Mouse (Mus musculus): ENCODE measurements around the gene Slc27a4. TPM values are rescaled to one million over a fixed set of nuclear protein-coding genes. Genes with fewer than 3 reads are reported as not detected.
"Not testable (repeated sequence)": the region's sequence is repeated elsewhere in the genome, so short reads cannot be mapped to it uniquely, and the experiment has no call there.

Slc27a4 gene
- 14.8 and 15.6 TPM in 2 replicates for polyA plus RNA-seq (2015; fragmentation: Nextera tagmentation; extraction: Ambion mirVana)

GRCm38 (mm10) chr2:29802075-29802826 is at the start of gene Slc27a4:
TSS of gene Slc27a4 (plus strand) at chr2:29802634.
- no peaks in the 10 kb centered on the region for H3K9me3 ChIP-seq
- peaks cover 14% of the 10 kb centered on the region for H3K4me1 ChIP-seq
- H3K4me2 ChIP-seq (replicated peaks), result peak within 1 kb of the TSS; percentile 85
- ATAC-seq (ENCODE audit: low FRiP score, low read depth), result peak; percentile 98
- H3K9ac ChIP-seq, result peak within 1 kb of the TSS; percentile 88
- 5% methylated on average over 28 of the region's 28 CpGs for WGBS
- no peaks in the 10 kb centered on the region for H3K27me3 ChIP-seq
- H3K4me3 ChIP-seq, result peak within 1 kb of the TSS; percentile 89
- H3K36me3 ChIP-seq, result peaks cover 32% of the 10 kb centered on the region
- peak within 1 kb of the TSS; percentile 76 for H3K27ac ChIP-seq

- no peak for ATAC-seq (ENCODE audit: low FRiP score, low read depth)
- Histone ChIP-seq H3K27ac (no peak overlapping the region), H3K27me3 (peaks cover 35% of the 10 kb centered on the region), H3K36me3 (no peaks in the 10 kb centered on the region), H3K4me2 (replicated peaks) (no peak overlapping the region), H3K9ac (no peak overlapping the region), H3K4me3 (no peak overlapping the region), H3K9me3 (no peaks in the 10 kb centered on the region), H3K4me1 (peaks cover 10% of the 10 kb centered on the region; the same call in 1 of the 2 replicates)
Observed at GRCm38 (mm10) chr2:29755693-29756092, 46.7 kb upstream of the Slc27a4 start.

GRCm38 (mm10) chr2:29764831-29765230 is 37.6 kb upstream of the Slc27a4 start:
- Histone ChIP-seq H3K9ac (no peak overlapping the region), H3K36me3 (no peaks in the 10 kb centered on the region), H3K27ac (no peak overlapping the region), H3K4me1 (no peaks in the 10 kb centered on the region), H3K4me3 (no peak overlapping the region), H3K9me3 (no peaks in the 10 kb centered on the region), H3K4me2 (replicated peaks) (no peak overlapping the region), H3K27me3 (no peaks in the 10 kb centered on the region; the same call in 1 of the 2 replicates)
- 0% methylated on average over 1 of the region's 1 CpGs for WGBS
- no peak for ATAC-seq (ENCODE audit: low FRiP score, low read depth)

- WGBS, result 61% methylated on average over 11 of the region's 11 CpGs
Observed at GRCm38 (mm10) chr2:29767976-29768709, 34.3 kb upstream of the Slc27a4 start.

GRCm38 (mm10) chr2:29768901-29769300 is 33.5 kb upstream of the Slc27a4 start:
- Histone ChIP-seq H3K27me3 (no peaks in the 10 kb centered on the region), H3K9ac (no peak overlapping the region), H3K4me3 (no peak overlapping the region), H3K4me1 (no peaks in the 10 kb centered on the region), H3K27ac (no peak overlapping the region), H3K36me3 (peaks cover 16% of the 10 kb centered on the region), H3K4me2 (replicated peaks) (no peak overlapping the region), H3K9me3 (no peaks in the 10 kb centered on the region)
- WGBS, result 64% methylated on average over 9 of the region's 9 CpGs
- no peak for ATAC-seq (ENCODE audit: low FRiP score, low read depth)

More at GRCm38 (mm10) chr2:29767976-29768709, 34.3 kb upstream of the Slc27a4 start:
- peaks cover 9% of the 10 kb centered on the region for H3K36me3 ChIP-seq
- H3K9me3 ChIP-seq, result no peaks in the 10 kb centered on the region
- no peak overlapping the region for H3K4me2 ChIP-seq (replicated peaks)
- no peak overlapping the region for H3K27ac ChIP-seq
- H3K9ac ChIP-seq, result no peak overlapping the region; the same call in 1 of the 2 replicates
- ATAC-seq (ENCODE audit: low FRiP score, low read depth), result no peak
- H3K4me1 ChIP-seq, result no peaks in the 10 kb centered on the region
- no peaks in the 10 kb centered on the region; the same call in 1 of the 2 replicates for H3K27me3 ChIP-seq
- H3K4me3 ChIP-seq, result no peak overlapping the region

- Histone ChIP-seq H3K9me3 (no peaks in the 10 kb centered on the region), H3K4me2 (replicated peaks) (no peak overlapping the region), H3K4me1 (no peaks in the 10 kb centered on the region), H3K27me3 (no peaks in the 10 kb centered on the region), H3K27ac (no peak overlapping the region), H3K36me3 (peaks cover 25% of the 10 kb centered on the region), H3K4me3 (no peak overlapping the region), H3K9ac (no peak overlapping the region)
- no peak for ATAC-seq (ENCODE audit: low FRiP score, low read depth)
Observed at GRCm38 (mm10) chr2:29770162-29770561, 32.3 kb upstream of the Slc27a4 start.

- ATAC-seq (ENCODE audit: low FRiP score, low read depth), result no peak
- Histone ChIP-seq H3K27ac (no peak overlapping the region), H3K4me2 (replicated peaks) (no peak overlapping the region), H3K9ac (no peak overlapping the region), H3K9me3 (no peaks in the 10 kb centered on the region), H3K27me3 (no peaks in the 10 kb centered on the region), H3K36me3 (peaks cover 38% of the 10 kb centered on the region), H3K4me3 (no peak overlapping the region), H3K4me1 (no peaks in the 10 kb centered on the region)
- 82% methylated on average over 8 of the region's 8 CpGs for WGBS
Observed at GRCm38 (mm10) chr2:29771611-29772461, 30.6 kb upstream of the Slc27a4 start.

- Histone ChIP-seq H3K27ac (no peak overlapping the region), H3K27me3 (no peaks in the 10 kb centered on the region), H3K4me3 (no peak overlapping the region), H3K4me2 (replicated peaks) (no peak overlapping the region), H3K9ac (no peak overlapping the region), H3K36me3 (peaks cover 53% of the 10 kb centered on the region), H3K4me1 (no peaks in the 10 kb centered on the region), H3K9me3 (no peaks in the 10 kb centered on the region)
- WGBS, result 93% methylated on average over 4 of the region's 4 CpGs
- no peak for ATAC-seq (ENCODE audit: low FRiP score, low read depth)
Observed at GRCm38 (mm10) chr2:29773323-29773722, 29.1 kb upstream of the Slc27a4 start.

- WGBS, result 91% methylated on average over 2 of the region's 2 CpGs
- peaks cover 97% of the 10 kb centered on the region for H3K36me3 ChIP-seq
Observed at GRCm38 (mm10) chr2:29781256-29781655, 21.2 kb upstream of the Slc27a4 start.

GRCm38 (mm10) chr2:29784290-29784689 is 18.1 kb upstream of the Slc27a4 start:
- no peak overlapping the region for H3K4me2 ChIP-seq (replicated peaks)
- no peak for ATAC-seq (ENCODE audit: low FRiP score, low read depth)
- WGBS, result 88% methylated on average over 4 of the region's 4 CpGs
- peaks cover 68% of the 10 kb centered on the region for H3K36me3 ChIP-seq
- H3K27ac ChIP-seq, result no peak overlapping the region
- peaks cover 19% of the 10 kb centered on the region for H3K4me1 ChIP-seq
- H3K9me3 ChIP-seq, result peaks cover 10% of the 10 kb centered on the region
- H3K27me3 ChIP-seq, result no peaks in the 10 kb centered on the region
- H3K4me3 ChIP-seq, result no peak overlapping the region
- no peak overlapping the region for H3K9ac ChIP-seq

More at GRCm38 (mm10) chr2:29781256-29781655, 21.2 kb upstream of the Slc27a4 start:
- H3K27ac ChIP-seq; H3K9ac ChIP-seq; H3K4me1 ChIP-seq; ATAC-seq (ENCODE audit: low FRiP score, low read depth); H3K4me2 ChIP-seq (replicated peaks); H3K27me3 ChIP-seq; H3K4me3 ChIP-seq: not testable (repeated sequence)
- peaks cover 10% of the 10 kb centered on the region for H3K9me3 ChIP-seq

- H3K4me1 ChIP-seq, result peaks cover 19% of the 10 kb centered on the region
- peak; percentile 87 for ATAC-seq (ENCODE audit: low FRiP score, low read depth)
- H3K9ac ChIP-seq, result peak within 1 kb of the TSS; percentile 77
- peaks cover 60% of the 10 kb centered on the region for H3K36me3 ChIP-seq
- no peaks in the 10 kb centered on the region for H3K27me3 ChIP-seq
- peak within 1 kb of the TSS; percentile 83 for H3K4me2 ChIP-seq (replicated peaks)
- peak within 1 kb of the TSS; percentile 65 for H3K4me3 ChIP-seq
- H3K9me3 ChIP-seq, result 0 out of 2 replicates have a peak, but pooled peaks cover 2% of the 10 kb centered on the region
- H3K27ac ChIP-seq, result peak within 1 kb of the TSS; percentile 67
- WGBS, result 2% methylated on average over 31 of the region's 31 CpGs
Observed at GRCm38 (mm10) chr2:29787104-29787917, 15.1 kb upstream of the Slc27a4 start, which contains the start of gene Coq4. TSS of gene Coq4 (plus strand) at chr2:29787493.

Data from limb, embryonic 13.5 days (tissue).